Mouse (Mus musculus) ES-Bruce4 (cell line): ENCODE results near the gene Ugt1a10.

ENCODE experiments used
- CTCF ChIP-seq: IDR thresholded peaks from one replicate; pipeline ENCODE4 v1.8.1; 2011; ENCODE audit warnings: low read depth, low read length
- EP300 ChIP-seq: IDR thresholded peaks from 2 replicates; pipeline ENCODE4 v1.6.1; 2011; ENCODE audit warnings: low read depth, low read length; ENCODE audit not compliant: insufficient read depth
- POLR2A ChIP-seq: IDR thresholded peaks from one replicate; pipeline ENCODE4 v1.8.1; 2011; ENCODE audit warnings: low read length; ENCODE audit not compliant: insufficient read depth

DNA sequence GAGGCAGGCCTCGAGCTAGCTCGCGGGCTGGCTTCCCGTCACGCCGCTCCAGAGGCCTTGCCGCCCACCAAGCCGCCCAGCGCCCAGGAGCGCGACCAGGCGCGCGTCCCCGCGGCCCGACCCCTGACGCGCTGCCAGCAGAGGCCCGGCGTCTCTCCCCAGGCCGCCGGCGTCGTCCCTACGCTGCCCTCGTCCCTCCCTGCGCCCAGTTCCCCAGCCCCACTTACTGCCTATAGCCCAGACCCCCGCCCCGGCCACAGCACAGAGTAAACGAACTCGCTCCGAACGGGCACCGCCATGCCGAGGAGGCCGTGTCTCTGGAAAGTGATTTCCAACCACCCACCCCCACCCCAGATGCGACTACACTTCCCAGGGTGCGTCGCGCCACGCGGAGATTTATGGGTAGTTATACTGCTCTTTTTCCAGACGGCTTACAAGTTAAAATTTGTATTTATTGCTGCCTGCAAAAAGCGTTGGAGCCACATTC, 46.9 kb upstream of the Ugt1a10 start, which contains the start of gene Usp40:
- TF ChIP-seq POLR2A (no peak), EP300 (no peak), CTCF (no peak)
